In genomic region chr9:117253361-117253760, GRCm38 (mm10) we compare ENCODE assay signal across 8 mouse cellular contexts.
DNase-seq lines count a peak whose midpoint lies in the region; ATAC-seq and TF ChIP-seq lines count a peak whose summit lies in the region.

No protein-coding gene starts in this region.

- no peaks in the 10 kb centered on the region for H3K9me3 ChIP-seq in embryonic facial prominence, embryonic 12.5 days

- H3K36me3 ChIP-seq in kidney, adult 2 months (ENCODE audit: control insufficient read depth, insufficient read depth, low read length) = no peaks in the 10 kb centered on the region
- H3K36me3 ChIP-seq in embryonic facial prominence, embryonic 12.5 days = no peaks in the 10 kb centered on the region

- H3K4me2 ChIP-seq in embryonic facial prominence, embryonic 12.5 days (replicated peaks) = peak overlapping the region; percentile 73

- peak; percentile 14 for DNase-seq in kidney, adult 2 months
- DNase-seq in kidney, adult 8-10 months = no peak
- DNase-seq in heart, postnatal 10 days = peak; percentile 53 to 60
- peak; percentile 36 to 43 for DNase-seq in left cerebral cortex, postnatal 36 days (ENCODE audit: low spot score in 2 of 2)
- peak; percentile 69 to 72 for DNase-seq in right cerebral cortex, adult 2 months (ENCODE audit: low spot score in 2 of 2)
- DNase-seq in cerebellum, adult 11 months = no peak

- no peaks in the 10 kb centered on the region for H3K4me1 ChIP-seq in kidney, adult 2 months (ENCODE audit: control insufficient read depth, insufficient read depth, low read length)
- peaks cover 25% of the 10 kb centered on the region for H3K4me1 ChIP-seq in embryonic facial prominence, embryonic 12.5 days

- no peaks in the 10 kb centered on the region for H3K27me3 ChIP-seq in kidney, adult 2 months (replicated peaks; ENCODE audit: control insufficient read depth, insufficient read depth, low read length)
- H3K27me3 ChIP-seq in embryonic facial prominence, embryonic 12.5 days = no peaks in the 10 kb centered on the region

- peak overlapping the region; percentile 29; the same call in 1 of the 2 replicates for H3K4me3 ChIP-seq in kidney, adult 2 months (ENCODE audit: insufficient read depth, low read depth, low read length)
- H3K4me3 ChIP-seq in embryonic facial prominence, embryonic 12.5 days = peak overlapping the region; percentile 25

- ATAC-seq in embryonic facial prominence, embryonic 12.5 days (ENCODE audit: insufficient number of reproducible peaks, insufficient read depth, low FRiP score, low TSS enrichment) = no peak
- ATAC-seq in megakaryocyte, adult 5-6 weeks (ENCODE audit: poor library complexity, severe bottlenecking) = no peak

- no peak overlapping the region for H3K27ac ChIP-seq in kidney, adult 2 months (ENCODE audit: insufficient read depth, low read depth, low read length)
- H3K27ac ChIP-seq in embryonic facial prominence, embryonic 12.5 days = peak overlapping the region; percentile 50; the same call in 1 of the 2 replicates

- WGBS in kidney, adult 2 months = 42% methylated on average over 11 of the region's 11 CpGs
- WGBS in embryonic facial prominence, embryonic 12.5 days = 33% methylated on average over 11 of the region's 11 CpGs

- TF ChIP-seq CTCF in kidney, adult 2 months (conservative IDR thresholded peaks at IDR 0.05; ENCODE audit: insufficient read depth, insufficient read length, low read depth, low read length) = no peak

- TF ChIP-seq POLR2A in kidney, adult 2 months (IDR thresholded peaks at IDR 0.05; ENCODE audit: low read depth, low read length) = no peak

- H3K9ac ChIP-seq in embryonic facial prominence, embryonic 12.5 days = peak overlapping the region; percentile 36; the same call in 1 of the 2 replicates

- intact Hi-C loops in heart, postnatal 10 days (cut with DNase I) = loop anchor here (5.0 kb wide), 3 partner anchors 61 to 221 kb away; no protein-coding TSS in a partner anchor
- intact Hi-C loops in left cerebral cortex, postnatal 36 days (cut with DNase I) = no loop called here

Comparison
In these comparisons a context has a peak if more than half of its experiments do, and no peak if none do; other contexts are left out.
1. DNase-seq: peak in kidney, adult 2 months (single experiment), heart, postnatal 10 days (2 of 2), left cerebral cortex, postnatal 36 days (2 of 2) and right cerebral cortex, adult 2 months (2 of 2); none in kidney, adult 8-10 months (0 of 2) and cerebellum, adult 11 months (single experiment).